Mouse (Mus musculus): ENCODE data around the gene Lce3e.
A peak's percentile ranks its signal among the peaks of the same experiment; 100 is the strongest.

Gene Lce3e

DNA sequence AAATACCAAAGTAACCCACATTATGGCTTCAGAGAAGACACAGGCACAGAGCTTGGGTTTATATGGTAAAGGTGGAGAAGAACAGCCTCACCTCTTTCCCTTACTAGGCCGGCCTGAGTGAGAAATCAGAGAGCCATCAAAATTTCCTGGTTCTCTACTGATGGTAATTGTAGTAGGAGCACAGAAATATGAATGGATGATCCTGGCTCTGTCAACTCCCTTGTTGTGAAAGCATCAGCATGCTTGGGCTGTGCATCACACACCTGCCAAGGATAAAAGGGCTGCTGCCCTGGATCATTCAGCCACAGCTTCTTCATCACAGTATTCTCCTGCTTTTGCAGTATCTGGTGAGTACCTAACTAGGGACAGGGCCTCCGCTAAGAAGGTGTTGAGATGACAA, at the start of gene Lce3e:
Gene Lce3e (plus strand): TSS at position 301 of the 400 bp plus-strand sequence.
- DNase-seq (ENCODE audit: low read depth, low spot score) = no peak

DNA sequence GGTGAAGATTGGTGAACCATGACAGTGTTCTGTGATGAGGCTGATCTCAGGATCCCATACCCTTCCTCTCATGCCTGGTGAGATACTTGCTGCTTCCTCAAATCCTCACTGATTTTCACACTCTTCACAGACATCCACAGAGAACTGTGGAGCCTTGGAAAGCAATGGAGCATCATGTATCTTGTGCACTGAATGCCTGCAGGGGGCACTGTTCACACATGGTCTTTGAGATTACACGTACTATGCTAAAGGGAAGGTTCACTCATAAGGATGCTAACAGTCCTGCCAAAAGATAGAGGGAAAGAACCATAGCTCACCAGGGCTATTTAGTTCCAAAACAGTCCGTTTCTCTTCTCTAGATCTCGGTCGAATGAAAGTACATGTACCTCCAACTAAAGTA, 46.5 kb upstream of the Lce3e start:
- no peak for DNase-seq (ENCODE audit: low read depth, low spot score)

DNA sequence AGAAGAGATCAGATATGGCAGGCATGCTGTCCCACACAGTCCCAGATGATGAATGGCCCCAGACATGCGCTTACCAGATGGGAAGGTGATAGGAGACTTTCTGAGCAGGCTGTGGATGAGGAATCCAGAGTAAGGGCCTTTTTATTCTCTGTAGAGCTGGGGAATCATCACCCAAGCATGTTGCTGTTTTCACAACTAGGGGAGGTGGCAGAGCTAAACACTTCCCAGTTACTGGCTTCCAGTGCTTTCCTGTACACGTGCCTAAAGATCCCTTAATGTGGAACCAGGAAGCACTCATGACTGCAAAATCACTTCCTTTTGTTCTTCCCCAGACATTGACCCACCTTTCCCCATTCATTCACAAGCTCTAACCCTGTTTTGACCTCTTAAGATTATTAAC, 40.7 kb upstream of the Lce3e start, which contains the start of gene Lce3a:
Gene Lce3a (minus strand): TSS at position 101 of the 400 bp plus-strand sequence.
- DNase-seq (ENCODE audit: low read depth, low spot score) = no peak

DNA sequence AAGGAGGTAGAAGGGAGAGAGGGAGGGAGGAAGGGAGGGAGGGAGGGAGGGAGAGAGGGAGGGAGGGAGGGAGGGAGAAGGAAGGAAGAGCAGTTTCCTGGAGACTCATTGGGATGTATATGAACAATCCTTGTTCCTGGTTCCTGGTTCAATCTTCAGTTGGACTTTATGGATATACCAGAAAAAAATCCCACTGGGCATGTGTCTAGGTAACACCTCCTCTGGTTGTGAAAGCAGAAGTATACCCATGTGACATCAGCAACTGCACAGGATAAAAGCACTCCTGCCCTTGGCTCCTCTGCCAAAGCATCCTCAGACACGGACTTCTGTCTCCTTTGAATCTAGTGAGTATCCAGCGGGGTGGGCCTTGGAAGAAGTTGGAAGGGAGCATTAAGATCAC, 34.2 kb upstream of the Lce3e start, which contains the start of gene Lce3b:
Gene Lce3b (plus strand): TSS at position 301 of the 400 bp plus-strand sequence.
- DNase-seq (ENCODE audit: low read depth, low spot score) = no peak

DNA sequence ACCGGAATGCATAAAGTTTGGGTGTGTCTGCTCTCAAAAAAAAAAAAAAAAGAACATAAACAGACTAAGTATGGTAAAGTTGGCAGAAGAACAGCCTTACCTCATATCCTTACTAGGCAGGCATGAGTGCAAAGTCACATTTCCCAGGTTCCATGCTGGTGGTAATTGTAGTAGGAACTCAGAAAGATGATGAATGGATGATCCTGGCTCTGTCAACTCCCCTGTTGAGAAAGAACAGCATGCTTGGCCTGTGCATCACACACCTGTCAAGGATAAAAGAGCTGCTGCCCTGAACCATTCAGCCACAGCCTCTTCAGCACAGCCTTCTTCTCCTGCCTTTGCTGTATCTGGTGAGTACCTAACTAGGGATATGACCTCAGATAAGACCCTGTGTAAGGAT, 22.7 kb upstream of the Lce3e start, which contains the start of gene Lce3c:
Gene Lce3c (plus strand): TSS at position 301 of the 400 bp plus-strand sequence.
- no peak for DNase-seq (ENCODE audit: low read depth, low spot score)

DNA sequence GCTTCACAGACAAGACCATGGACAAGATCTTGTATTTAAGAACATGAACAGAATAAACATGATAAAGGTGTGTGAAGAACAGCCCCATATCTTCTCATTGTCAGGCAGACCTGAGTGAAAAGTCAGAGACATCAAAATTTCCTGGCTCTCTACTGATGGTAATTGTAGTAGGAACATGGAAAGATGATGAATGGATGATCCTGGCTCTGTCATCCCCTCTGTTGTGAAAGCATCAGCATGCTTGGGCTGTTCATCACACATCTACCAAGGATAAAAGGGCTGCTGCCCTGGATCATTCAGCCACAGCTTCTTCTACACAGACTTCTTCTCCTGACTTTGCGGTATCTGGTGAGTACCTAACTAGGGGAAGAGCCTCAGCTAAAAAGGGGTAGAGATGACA, 9.8 kb upstream of the Lce3e start, which contains the start of gene Lce3d:
Gene Lce3d (plus strand): TSS at position 301 of the 400 bp plus-strand sequence.
- DNase-seq (ENCODE audit: low read depth, low spot score) = no peak

DNA sequence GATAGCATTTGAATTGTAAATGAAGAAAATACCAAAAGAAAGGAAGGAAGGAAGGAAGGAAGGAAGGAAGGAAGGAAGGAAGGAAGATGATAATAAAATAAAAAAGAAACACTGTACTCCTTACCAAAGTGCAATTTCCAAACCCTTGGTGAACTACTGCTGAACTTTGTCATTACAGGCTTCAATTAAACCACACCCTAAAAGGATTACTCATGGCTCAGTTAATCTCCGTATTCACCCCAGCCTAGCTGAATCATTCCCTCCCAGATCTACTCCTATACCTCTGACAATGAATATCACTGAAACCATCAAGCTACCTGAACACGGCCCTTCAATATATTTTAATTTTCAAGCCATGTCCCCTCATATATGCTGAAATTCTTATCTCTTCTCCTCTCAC, 11.6 kb downstream of the Lce3e start:
- DNase-seq (ENCODE audit: low read depth, low spot score) = no peak

DNA sequence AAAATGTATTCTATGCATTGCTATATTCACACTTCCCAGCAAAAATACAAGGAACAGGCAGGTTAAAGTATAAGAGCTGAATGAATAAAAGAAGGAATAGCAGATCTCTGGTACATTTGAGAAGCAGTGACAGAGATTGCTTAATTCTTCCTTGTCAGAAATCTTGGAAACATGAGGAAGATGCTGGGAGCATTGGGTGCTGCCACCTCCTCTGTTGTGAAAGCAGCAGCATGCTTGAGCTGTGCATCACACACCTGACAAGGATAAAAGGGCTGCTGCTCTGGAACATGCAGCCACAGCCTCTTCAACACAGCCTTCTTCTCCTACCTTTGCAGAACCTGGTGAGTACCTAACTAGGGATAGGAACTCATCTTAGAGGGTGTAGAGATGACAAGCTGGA, 25.1 kb downstream of the Lce3e start, which contains the start of gene Lce3f:
Gene Lce3f (plus strand): TSS at position 301 of the 400 bp plus-strand sequence.
- no peak for DNase-seq (ENCODE audit: low read depth, low spot score)

DNA sequence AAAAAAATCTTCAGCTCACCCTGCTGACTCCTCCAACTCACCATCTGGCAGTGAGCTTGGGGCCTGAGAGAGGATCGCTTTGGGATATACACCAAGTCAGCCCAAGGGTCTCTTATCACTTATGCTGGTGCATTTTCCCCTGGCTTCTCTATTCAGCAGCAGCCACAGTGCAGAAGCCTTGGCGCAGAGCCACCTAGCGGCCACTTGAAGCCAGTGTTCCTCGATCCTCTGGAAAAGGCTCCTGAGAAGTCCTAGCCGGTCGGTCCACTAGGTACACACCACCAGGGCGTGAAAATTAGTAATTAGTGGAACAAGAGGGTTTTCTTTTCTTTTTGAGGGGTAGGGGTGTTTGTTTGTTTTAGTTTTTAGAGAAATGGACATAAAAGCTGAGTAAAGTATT, 31.8 kb downstream of the Lce3e start:
- DNase-seq (ENCODE audit: low read depth, low spot score) = peak; percentile 16

DNA sequence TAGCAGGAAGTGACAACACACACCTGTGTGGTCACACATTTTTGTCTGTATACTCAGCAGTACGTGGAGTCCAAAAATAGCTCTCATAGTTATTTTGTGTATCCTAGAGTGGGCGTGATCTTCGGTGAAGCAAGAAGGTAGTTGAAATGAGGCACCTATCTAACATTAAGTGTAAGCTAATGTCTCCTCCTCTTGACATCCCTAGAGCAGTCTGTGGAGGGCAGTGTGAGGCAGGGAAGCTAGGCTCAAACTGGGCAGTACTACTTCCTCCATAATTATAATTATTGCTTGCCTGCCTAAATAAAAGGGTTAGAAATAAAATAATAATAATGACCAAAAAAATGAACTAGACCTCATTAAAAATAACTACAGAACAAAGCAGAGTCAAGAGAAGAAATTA, 33.8 kb downstream of the Lce3e start:
- no peak for DNase-seq (ENCODE audit: low read depth, low spot score)

DNA sequence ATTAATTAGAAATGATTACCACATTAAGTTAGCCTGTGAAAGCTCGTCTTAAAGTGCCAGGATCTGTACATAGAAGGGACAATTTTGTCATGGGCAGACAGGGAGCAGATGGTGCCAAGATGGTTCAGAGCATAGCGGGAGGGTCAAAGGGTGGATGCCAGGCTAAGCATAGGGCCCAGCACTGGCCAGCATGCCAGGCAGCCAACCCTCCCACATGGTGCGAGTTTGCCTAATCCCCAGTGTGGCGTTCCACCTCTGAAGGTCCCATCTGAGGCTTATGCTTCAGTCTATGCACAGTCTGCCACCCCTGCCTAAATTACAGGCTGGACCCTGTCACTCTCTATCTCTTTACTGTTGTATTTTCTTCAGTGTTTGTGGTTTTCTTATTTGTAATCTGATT, 36.0 kb downstream of the Lce3e start:
- DNase-seq (ENCODE audit: low read depth, low spot score) = no peak

DNA sequence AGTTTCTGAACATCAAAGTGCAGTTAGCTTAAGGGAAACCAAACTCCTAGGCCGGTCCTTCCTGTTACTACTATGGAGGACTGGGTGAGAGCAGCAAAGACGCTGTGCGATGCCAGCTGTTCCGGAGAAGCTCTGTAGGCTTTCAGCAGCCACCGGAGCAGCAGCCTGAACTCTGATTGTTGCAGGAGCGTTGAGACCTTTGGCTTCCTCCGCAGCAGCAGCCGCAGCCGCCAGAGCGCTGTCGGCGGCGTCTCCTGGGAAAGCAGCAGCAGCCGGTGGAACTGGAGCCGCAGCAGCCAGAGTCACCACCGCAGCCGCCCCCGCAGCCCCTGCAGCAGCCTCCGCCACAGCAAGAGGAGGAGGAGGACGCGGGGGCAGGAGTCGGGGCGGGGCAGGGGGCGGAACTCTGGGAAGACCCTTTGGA, 47.5 kb downstream of the Lce3e start:
- no peak for DNase-seq (ENCODE audit: low read depth, low spot score)

DNA sequence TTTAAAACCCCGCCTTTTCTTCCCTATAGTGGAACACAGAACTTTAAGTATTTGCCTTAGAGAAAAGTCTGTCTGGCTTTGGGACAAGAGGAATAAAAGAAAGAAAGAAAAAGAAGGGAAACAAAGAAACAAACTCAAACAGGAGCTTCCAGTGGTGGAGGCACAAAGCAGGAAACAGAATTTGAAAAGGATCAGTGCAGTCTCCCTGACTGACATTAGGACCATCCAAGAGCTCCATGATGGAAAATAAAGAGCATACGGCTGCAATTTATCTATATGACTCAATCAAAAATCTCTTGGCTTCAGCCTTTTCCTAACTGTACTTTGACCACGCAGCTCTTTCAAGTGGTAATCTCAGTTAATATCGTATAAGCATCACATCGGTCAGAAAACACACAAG, 48.0 kb downstream of the Lce3e start:
- no peak for DNase-seq (ENCODE audit: low read depth, low spot score)

DNA sequence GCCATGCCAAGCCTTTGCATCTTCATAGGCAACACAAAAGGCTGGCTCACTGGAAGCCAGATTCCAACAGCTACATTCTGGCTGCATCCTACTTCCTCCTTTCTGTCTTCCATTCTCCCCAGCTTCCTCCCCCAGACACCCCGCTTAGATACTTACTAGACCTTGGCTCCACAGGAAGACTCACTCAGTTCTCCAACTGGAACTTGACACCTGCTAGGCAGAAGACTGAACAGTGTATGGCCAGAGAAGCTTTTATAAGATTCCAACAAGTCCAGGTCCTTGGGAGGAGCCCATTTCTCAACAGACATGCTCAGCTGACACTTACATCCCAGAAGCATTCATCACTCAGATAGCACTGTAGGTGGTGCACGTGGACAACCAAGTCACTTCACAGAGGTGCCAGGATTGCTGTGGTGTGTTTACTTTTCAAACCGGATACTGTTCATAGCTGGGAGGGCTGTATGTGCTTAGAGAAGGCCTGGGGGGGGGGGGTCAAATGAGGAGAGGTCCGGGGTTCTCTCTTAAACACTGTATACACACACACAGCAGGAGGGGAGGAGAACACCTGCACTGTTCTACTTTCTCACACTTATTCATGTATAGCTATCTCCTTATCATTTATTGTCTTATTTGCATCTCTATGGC, 48.7 kb downstream of the Lce3e start, which contains the start of gene Crct1:
Gene Crct1 (minus strand): TSS at position 228 of the 645 bp plus-strand sequence.
- DNase-seq (ENCODE audit: low read depth, low spot score) = no peak
